Mouse (Mus musculus): Measurements from ENCODE around the gene Ipo9.
"Not testable (repeated sequence)": the region's sequence is repeated elsewhere in the genome, so short reads cannot be mapped to it uniquely, and the experiment has no call there.

Ipo9 gene

GRCm38 (mm10) chr1:135430669-135431017 is 344 bp upstream of the Ipo9 start:
- no peak for DNase-seq (ENCODE audit: low spot score in 2 of 2)

GRCm38 (mm10) chr1:135427390-135427789 is 2.9 kb downstream of the Ipo9 start:
- no peak for DNase-seq (ENCODE audit: low spot score in 2 of 2)

DNA sequence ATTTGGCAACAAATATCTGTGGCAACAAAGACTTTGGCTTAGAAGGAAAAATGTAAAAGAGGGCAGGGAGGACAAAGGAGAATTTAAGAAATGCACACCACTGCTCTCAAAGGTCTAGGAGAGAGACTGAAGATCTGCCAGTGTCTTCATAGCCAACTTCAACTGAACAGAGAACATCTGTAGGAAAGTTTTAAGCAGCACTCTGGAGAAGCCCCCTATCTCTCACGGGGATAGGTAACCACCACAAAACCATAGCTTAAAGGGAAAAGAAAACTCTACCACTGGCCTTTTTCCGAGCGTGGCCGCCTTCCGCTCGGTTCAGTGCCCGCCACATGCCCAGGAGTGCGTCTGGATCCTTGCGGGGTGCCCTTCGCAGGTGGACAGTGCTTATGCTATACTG is 3.7 kb downstream of the Ipo9 start:
- DNase-seq (ENCODE audit: low spot score in 2 of 2): no peak

DNA sequence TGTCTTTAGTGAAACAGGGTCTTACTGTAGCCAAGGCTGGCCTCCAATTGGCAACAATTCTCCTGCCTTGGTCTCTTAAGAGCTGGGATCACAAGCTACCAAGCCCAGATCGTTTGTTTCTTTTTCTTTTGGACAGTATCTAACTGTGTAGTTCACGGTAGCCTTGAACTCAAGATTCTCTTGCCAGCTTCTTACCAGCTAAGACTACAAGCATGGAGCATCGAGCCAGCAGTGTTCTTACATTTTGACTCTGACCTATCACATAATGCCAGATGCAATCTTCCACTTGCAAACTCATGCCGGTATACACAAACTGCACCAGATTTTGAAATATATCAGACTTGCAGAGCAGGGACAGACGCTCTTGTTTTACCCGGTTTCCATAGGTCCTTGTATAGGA is 7.5 kb downstream of the Ipo9 start:
- no peak for DNase-seq (ENCODE audit: low spot score in 2 of 2)

GRCm38 (mm10) chr1:135413996-135414395 is 16.3 kb downstream of the Ipo9 start:
- DNase-seq (ENCODE audit: low spot score in 2 of 2): no peak

- no peak for DNase-seq (ENCODE audit: low spot score in 2 of 2)
Observed at GRCm38 (mm10) chr1:135412130-135412529, 18.2 kb downstream of the Ipo9 start.

DNA sequence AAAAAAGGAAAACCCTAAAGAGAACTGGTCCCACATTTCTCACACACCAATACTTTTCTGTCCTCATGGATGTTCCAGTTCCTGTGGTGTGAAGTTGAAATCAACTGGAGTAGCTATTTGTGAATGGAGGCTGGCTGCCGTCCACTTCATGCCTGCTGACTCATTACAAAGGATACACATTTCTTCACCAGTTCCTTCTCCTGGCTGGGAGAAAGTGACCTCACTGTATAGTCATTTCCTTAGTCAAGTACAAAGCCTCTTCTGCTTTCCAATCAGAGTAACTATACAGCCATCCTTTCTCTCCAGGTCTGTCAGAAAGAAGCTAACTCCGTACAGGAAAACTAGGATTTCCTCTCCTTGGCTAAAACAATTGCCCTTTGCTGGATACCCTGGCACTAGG is 19.3 kb downstream of the Ipo9 start:
- DNase-seq (ENCODE audit: low spot score in 2 of 2): no peak

- DNase-seq (ENCODE audit: low spot score in 2 of 2): no peak
Observed at GRCm38 (mm10) chr1:135408973-135409372, 21.3 kb downstream of the Ipo9 start.

DNA sequence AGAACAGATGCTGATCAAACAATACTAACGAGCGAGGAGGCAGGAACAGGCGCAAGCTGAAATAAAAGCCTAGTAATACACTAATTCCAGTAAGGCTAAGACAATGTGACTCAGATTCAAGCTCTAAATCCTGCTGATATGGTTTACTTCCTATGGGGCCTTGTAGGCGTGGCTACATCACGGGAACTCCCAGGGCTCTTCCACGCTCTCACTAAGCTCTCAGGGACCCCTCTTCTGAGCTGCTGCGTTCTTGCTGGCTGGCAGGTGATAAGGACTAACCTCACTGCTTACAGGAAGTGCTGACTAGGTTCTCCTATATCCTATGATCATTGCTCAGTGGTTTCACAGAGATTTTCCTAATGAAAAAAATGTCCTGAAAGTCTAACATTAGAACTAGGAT is 24.9 kb downstream of the Ipo9 start:
- no peak for DNase-seq (ENCODE audit: low spot score in 2 of 2)

GRCm38 (mm10) chr1:135401452-135402110 is 28.7 kb downstream of the Ipo9 start:
- DNase-seq (ENCODE audit: low spot score in 2 of 2): no peak

GRCm38 (mm10) chr1:135399466-135399865 is 30.8 kb downstream of the Ipo9 start:
- no peak for DNase-seq (ENCODE audit: low spot score in 2 of 2)

DNA sequence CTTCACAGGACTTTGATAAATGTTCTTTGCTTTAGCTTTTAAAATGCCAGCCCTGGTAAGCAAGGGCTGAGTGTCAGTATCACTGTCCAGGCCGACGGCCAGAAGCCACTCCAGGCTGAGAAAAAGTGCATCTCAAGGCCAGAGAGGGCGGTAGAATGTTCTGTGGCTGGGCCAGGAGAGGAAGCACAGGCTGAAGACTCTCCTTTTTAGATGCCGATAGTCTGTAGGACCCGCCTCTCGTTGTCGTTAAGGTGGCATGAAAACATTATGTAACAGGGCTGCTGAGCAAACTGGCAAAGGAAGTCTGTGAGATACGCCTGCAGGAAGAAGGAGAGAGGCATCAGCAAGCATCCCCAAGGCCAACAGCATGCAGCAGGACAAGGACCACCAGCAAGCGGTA is 45.1 kb downstream of the Ipo9 start:
- DNase-seq (ENCODE audit: low spot score in 2 of 2): no peak

GRCm38 (mm10) chr1:135384171-135384570 is 46.1 kb downstream of the Ipo9 start:
- no peak for DNase-seq (ENCODE audit: low spot score in 2 of 2)

DNA sequence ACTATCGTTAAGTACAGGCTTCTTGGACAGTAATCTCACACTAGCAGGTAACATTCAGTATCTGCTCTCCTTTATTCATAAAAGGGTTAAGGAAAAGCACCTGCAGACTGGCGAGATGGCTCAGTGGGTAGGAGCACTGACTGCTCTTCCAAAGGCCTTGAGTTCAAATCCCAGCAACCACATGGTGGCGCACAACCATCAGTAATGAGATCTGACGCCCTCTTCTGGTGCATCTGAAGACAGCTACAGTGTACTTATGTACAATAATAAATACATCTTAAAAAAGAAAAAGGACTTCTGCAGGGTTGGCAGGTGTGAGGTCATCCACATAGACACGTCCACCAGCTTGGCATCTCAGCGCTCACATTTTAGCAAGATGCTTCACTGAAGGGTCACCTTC is 48.7 kb downstream of the Ipo9 start:
- DNase-seq (ENCODE audit: low spot score in 2 of 2): not testable (repeated sequence)

DNA sequence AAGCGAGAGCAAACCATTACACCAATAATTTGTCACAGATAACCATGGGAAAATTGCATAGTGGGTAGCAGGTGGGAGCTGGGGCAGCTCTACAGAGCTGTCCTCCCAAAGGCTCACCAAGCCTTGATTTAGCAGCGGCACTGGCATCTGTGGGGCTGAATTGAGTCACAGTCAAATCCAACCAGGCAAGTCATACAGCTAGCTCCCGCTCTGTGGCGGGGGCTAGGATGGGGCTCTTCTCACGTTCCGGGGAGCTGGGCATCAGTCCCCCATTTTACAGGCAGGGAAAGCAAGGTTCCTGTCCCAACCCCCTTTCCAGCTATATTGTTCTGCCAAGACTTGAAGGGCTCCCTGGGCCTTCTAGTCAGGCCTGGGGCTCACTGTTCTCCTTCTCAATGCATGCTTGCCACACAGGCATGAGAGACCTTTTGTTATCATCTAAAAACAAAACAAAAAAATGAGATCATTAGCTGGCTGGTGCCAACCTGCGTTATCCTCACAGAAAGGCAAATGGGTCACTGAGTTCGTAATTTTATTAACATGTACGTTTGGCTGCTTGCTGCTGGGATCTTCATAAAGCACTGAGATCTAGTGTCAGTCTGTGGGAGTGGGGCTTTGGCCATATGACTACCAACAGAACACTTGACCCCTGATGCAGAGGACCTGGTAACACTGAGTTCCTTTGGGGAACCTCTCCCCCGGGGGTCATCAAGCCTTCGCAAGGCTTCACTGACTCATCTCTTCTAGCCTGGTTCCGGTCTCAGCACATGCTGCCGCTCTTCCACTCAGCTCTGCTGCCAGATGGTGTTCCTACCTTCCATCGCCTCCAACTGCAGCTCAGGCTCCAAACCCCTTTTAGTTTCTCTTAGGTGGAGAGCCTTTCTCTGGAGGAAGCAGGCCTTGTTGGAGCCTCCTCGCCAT is 50.0 kb downstream of the Ipo9 start:
- DNase-seq (ENCODE audit: low spot score in 2 of 2): no peak

DNA sequence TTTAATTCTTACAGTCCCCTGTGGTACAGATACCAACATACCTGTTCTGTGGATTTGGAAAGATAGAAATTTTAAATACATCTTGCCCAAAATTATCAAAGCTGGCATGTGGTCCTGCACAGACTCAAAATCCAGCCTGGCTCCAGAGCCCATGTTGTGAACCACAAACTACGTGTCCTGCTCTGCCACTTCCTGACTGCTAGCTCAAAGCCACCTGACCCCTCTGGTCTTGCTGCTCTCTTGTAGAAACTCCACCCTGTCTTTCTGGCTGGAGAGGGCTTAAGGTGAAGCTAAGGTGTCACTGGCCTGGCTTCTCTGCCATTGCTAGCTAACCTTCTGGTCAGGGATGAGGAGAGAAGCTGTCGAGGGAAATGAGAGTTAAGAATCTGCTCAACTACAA is 51.3 kb downstream of the Ipo9 start:
- DNase-seq (ENCODE audit: low spot score in 2 of 2): no peak

GRCm38 (mm10) chr1:135378576-135378975 is 51.7 kb downstream of the Ipo9 start:
- no peak for DNase-seq (ENCODE audit: low spot score in 2 of 2)

GRCm38 (mm10) chr1:135374868-135375581 is 55.3 kb downstream of the Ipo9 start, which contains the start of gene Shisa4:
TSS of gene Shisa4 (minus strand) at chr1:135375237.
- DNase-seq (ENCODE audit: low spot score in 2 of 2): peak in 1 of 2 experiments; percentile 78

DNA sequence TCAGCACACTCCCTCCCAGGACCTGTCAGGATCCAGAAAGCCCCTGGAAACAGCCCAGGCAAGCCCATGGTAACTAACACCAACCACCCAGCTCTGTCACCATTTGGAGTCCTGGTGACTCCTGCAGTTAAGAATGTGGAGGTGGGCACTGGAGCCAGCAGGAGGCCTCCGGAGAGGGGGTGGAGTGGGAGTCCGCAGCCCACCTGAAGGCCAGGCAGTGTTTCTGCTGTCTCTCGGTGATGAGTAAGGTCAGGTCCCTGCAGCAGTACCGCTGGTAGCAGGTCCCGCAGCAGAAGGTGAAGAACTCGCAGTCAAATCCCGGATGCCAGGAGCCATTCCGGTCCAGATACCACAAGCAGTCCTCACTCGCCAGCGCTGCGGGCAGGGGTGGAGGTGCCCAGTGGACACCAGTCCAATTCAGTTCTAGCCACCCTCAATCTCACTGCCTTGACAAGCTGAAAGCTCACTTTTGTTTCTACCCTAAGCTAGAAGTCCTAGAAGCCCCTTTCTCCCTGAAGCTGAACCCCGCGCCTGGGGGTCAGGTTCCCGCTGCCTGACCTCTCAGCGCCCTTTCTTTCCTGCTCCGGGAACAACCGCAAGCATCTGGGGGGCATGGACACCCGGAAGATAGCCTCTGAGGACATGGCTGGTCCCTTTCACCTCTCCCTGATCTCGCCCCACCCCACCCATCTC is 56.0 kb downstream of the Ipo9 start:
- no peak for DNase-seq (ENCODE audit: low spot score in 2 of 2)

GRCm38 (mm10) chr1:135373171-135373677 is 57.1 kb downstream of the Ipo9 start:
- DNase-seq (ENCODE audit: low spot score in 2 of 2): no peak

- no peak for DNase-seq (ENCODE audit: low spot score in 2 of 2)
Observed at GRCm38 (mm10) chr1:135369415-135369814, 60.9 kb downstream of the Ipo9 start.

GRCm38 (mm10) chr1:135368982-135369381 is 61.3 kb downstream of the Ipo9 start:
- no peak for DNase-seq (ENCODE audit: low spot score in 2 of 2)
